Mouse (Mus musculus) layer of hippocampus, adult 9-10 months (tissue): ENCODE measurements around the gene Taar9.
"Not testable (repeated sequence)": the region's sequence is repeated elsewhere in the genome, so short reads cannot be mapped to it uniquely, and the experiment has no call there.

Source experiments
- DNase-seq: peaks from one replicate; pipeline ENCODE4 v3.0.0; 2022; ENCODE audit warnings: low spot score

Gene Taar9

GRCm38 (mm10) chr10:24076200-24076599 lies 33.1 kb downstream of the Taar9 start, which contains the start of gene Taar8a:
Gene Taar8a, plus strand, starts transcription at chr10:24076500.
- DNase-seq, result not testable (repeated sequence)

- not testable (repeated sequence) for DNase-seq
These were observed 34.6 kb downstream of the Taar9 start for GRCm38 (mm10) chr10:24074751-24075150.

GRCm38 (mm10) chr10:24058986-24059385 lies 50.3 kb downstream of the Taar9 start:
- DNase-seq, result no peak
